Mouse (Mus musculus) embryo, embryonic 10 days (tissue): Measurements from ENCODE around the gene Parl.

Experiments
- DNase-seq: peaks from one replicate; pipeline ENCODE4 v3.0.0-alpha.2; 2015; ENCODE audit warnings: low spot score

The Parl gene

DNA sequence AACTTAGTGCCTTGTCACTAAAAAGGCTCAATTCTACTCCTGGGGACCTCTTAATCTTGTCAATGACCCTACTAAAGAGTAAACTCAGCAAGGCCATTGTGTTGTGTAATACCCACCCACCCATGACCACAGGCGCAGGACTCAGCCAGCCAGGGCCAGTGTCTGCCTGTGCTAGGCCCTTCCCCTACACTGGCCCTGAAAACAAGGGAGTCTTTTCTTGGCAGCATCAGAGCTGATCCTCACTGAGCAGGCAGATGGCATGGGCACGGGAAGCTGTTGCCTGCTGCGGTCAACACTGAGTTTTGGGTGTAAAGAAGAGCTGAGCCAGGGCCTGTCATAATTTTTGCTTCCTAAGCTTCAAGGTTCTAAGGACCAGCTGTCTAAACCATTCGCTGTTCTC lies 64.8 kb downstream of the Parl start:
- DNase-seq: peak; percentile 25

DNA sequence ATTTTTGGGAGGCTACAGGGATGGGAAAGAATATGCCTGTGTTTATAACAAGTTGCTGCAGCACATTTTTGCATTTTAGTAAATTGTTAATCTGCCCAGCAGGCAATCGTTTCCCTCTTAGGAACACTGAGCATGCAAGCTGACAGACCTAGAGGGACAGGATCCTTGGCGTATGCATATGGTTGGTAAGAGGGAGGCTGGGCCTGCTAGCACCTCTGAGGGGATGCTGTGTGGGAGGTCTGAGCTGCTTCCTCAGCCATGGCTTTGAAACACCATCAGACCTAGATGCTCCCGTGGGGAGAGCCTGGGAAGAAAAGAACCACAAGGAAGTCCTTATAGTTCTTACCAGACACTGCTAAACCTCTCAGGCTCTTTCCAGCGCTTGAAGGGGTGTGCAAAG lies 67.8 kb downstream of the Parl start:
- no peak for DNase-seq
